Mouse (Mus musculus): ENCODE results near the gene Ankmy2. TPM values are rescaled to one million over a fixed set of nuclear protein-coding genes. Genes with fewer than 3 reads are reported as not detected.

Gene Ankmy2
- polyA plus RNA-seq, 1 experiment from 2014 or later: 21.4 TPM

DNA sequence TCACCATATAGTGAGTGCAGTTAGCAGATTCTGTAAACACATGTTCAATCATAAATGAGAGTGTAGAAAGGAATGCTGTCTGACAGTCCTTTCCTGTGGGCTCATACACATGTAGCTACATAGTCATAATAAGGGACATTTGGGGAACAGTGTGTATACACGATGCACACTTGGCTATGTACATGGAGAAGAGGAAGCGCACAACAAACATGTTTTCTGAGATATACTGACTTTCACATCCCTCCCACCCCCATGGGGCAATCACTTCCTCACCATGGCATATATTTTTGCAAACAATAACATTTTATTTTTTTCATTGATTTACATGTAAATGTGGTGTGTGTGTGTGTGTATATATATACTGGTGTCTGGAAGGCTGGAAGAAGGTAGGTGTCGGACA lies 37.7 kb upstream of the Ankmy2 start:
- no peak for DNase-seq (ENCODE audit: low spot score)
- Histone ChIP-seq H3K27me3 (replicated peaks; ENCODE audit: insufficient read depth, low read length) (no peaks in the 10 kb centered on the region), H3K36me3 (ENCODE audit: insufficient read depth, low read length) (0 out of 2 replicates have a peak, but pooled peaks cover 4% of the 10 kb centered on the region), H3K9me3 (ENCODE audit: low read length) (no peaks in the 10 kb centered on the region), H3K4me1 (ENCODE audit: insufficient read depth, low read depth, low read length) (no peaks in the 10 kb centered on the region), H3K4me2 (replicated peaks; ENCODE audit: low read depth, low read length) (no peak overlapping the region), H3K4me3 (ENCODE audit: low read depth, low read length) (no peak overlapping the region), H3K9ac (replicated peaks; ENCODE audit: low read depth) (no peak overlapping the region), H3K27ac (ENCODE audit: low read length) (no peak overlapping the region)
- 90% methylated on average over 3 of the region's 3 CpGs for WGBS
- no peak for TF ChIP-seq EP300 (IDR thresholded peaks at IDR 0.05)
- no peak for TF ChIP-seq CTCF (IDR thresholded peaks at IDR 0.05)
- ATAC-seq: no peak

GRCm38 (mm10) chr12:36126049-36126448 lies 30.9 kb upstream of the Ankmy2 start:
- DNase-seq (ENCODE audit: low spot score) (no peak), ATAC-seq (no peak)
- 97% methylated on average over 5 of the region's 5 CpGs for WGBS
- no peaks in the 10 kb centered on the region for H3K27me3 ChIP-seq (replicated peaks; ENCODE audit: insufficient read depth, low read length)
- no peaks in the 10 kb centered on the region for H3K4me1 ChIP-seq (ENCODE audit: insufficient read depth, low read depth, low read length)
- no peak for TF ChIP-seq EP300 (IDR thresholded peaks at IDR 0.05)
- no peak for TF ChIP-seq CTCF (IDR thresholded peaks at IDR 0.05)
- no peak overlapping the region for H3K9ac ChIP-seq (replicated peaks; ENCODE audit: low read depth)
- no peaks in the 10 kb centered on the region for H3K9me3 ChIP-seq (ENCODE audit: low read length)
- no peak overlapping the region for H3K4me2 ChIP-seq (replicated peaks; ENCODE audit: low read depth, low read length)
- H3K4me3 ChIP-seq (ENCODE audit: low read depth, low read length): no peak overlapping the region
- H3K27ac ChIP-seq (ENCODE audit: low read length): no peak overlapping the region
- peaks cover 11% of the 10 kb centered on the region; the same call in 1 of the 2 replicates for H3K36me3 ChIP-seq (ENCODE audit: insufficient read depth, low read length)

DNA sequence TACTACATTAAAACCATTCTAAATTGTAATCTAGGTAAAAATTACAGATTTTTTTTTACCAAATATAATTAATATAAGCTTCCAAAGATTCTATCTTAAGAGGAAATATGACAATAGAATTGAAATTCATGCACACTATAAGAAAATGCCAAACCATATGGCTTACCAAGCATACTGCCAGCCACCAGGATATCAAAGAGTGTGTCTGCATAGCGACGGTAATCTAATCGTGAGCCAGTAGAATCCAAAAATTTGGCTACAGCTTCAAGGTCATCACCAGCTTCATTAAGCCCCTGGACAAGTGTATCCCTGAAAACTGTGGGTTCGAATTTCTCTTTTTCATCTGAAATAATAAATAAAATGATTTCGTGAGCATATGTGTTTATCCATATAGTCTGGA lies 27.1 kb upstream of the Ankmy2 start:
- no peak overlapping the region for H3K4me2 ChIP-seq (replicated peaks; ENCODE audit: low read depth, low read length)
- no peak overlapping the region for H3K4me3 ChIP-seq (ENCODE audit: low read depth, low read length)
- ATAC-seq: no peak
- no peaks in the 10 kb centered on the region for H3K9me3 ChIP-seq (ENCODE audit: low read length)
- no peak overlapping the region for H3K27ac ChIP-seq (ENCODE audit: low read length)
- TF ChIP-seq EP300 (IDR thresholded peaks at IDR 0.05) (no peak), CTCF (IDR thresholded peaks at IDR 0.05) (no peak)
- no peaks in the 10 kb centered on the region for H3K27me3 ChIP-seq (replicated peaks; ENCODE audit: insufficient read depth, low read length)
- peaks cover 6% of the 10 kb centered on the region; the same call in 1 of the 2 replicates for H3K36me3 ChIP-seq (ENCODE audit: insufficient read depth, low read length)
- H3K9ac ChIP-seq (replicated peaks; ENCODE audit: low read depth): no peak overlapping the region
- no peaks in the 10 kb centered on the region for H3K4me1 ChIP-seq (ENCODE audit: insufficient read depth, low read depth, low read length)
- DNase-seq (ENCODE audit: low spot score): no peak
- 91% methylated on average over 5 of the region's 5 CpGs for WGBS

DNA sequence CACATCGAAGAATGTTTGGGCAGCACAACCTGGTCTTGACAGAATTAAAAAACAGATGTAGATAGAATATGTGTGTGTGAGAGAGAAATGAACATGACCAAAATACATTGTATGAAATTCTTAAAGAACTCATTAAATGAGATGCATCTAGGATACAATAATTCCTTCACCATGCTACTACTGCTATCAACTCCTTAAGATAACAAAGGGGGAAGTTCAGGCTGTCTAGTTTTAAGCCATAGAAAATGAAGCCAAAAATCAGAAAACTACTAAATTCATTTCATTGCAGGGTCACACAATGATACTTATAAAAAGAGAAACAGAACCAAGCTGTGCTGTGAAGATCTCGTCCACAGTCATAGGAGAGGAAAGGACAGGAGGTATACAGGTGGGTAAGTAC lies 24.7 kb upstream of the Ankmy2 start:
- H3K27ac ChIP-seq (ENCODE audit: low read length): no peak overlapping the region
- DNase-seq (ENCODE audit: low spot score) (no peak), ATAC-seq (no peak)
- H3K9ac ChIP-seq (replicated peaks; ENCODE audit: low read depth): no peak overlapping the region
- H3K36me3 ChIP-seq (ENCODE audit: insufficient read depth, low read length): peaks cover 6% of the 10 kb centered on the region; the same call in 1 of the 2 replicates
- H3K4me2 ChIP-seq (replicated peaks; ENCODE audit: low read depth, low read length): no peak overlapping the region
- no peaks in the 10 kb centered on the region for H3K4me1 ChIP-seq (ENCODE audit: insufficient read depth, low read depth, low read length)
- no peak overlapping the region for H3K4me3 ChIP-seq (ENCODE audit: low read depth, low read length)
- WGBS: 96% methylated on average over 2 of the region's 2 CpGs
- no peaks in the 10 kb centered on the region for H3K9me3 ChIP-seq (ENCODE audit: low read length)
- H3K27me3 ChIP-seq (replicated peaks; ENCODE audit: insufficient read depth, low read length): no peaks in the 10 kb centered on the region
- TF ChIP-seq EP300 (IDR thresholded peaks at IDR 0.05) (no peak), CTCF (IDR thresholded peaks at IDR 0.05) (no peak)

- H3K4me3 ChIP-seq (ENCODE audit: low read depth, low read length): no peak overlapping the region
- peaks cover 6% of the 10 kb centered on the region; the same call in 1 of the 2 replicates for H3K36me3 ChIP-seq (ENCODE audit: insufficient read depth, low read length)
- no peak overlapping the region for H3K9ac ChIP-seq (replicated peaks; ENCODE audit: low read depth)
- H3K27ac ChIP-seq (ENCODE audit: low read length): no peak overlapping the region
- no peaks in the 10 kb centered on the region for H3K27me3 ChIP-seq (replicated peaks; ENCODE audit: insufficient read depth, low read length)
- no peak for TF ChIP-seq EP300 (IDR thresholded peaks at IDR 0.05)
- no peak for TF ChIP-seq CTCF (IDR thresholded peaks at IDR 0.05)
- no peak for DNase-seq (ENCODE audit: low spot score)
- H3K9me3 ChIP-seq (ENCODE audit: low read length): no peaks in the 10 kb centered on the region
- H3K4me2 ChIP-seq (replicated peaks; ENCODE audit: low read depth, low read length): no peak overlapping the region
- 86% methylated on average over 3 of the region's 3 CpGs for WGBS
- ATAC-seq: no peak
- no peaks in the 10 kb centered on the region for H3K4me1 ChIP-seq (ENCODE audit: insufficient read depth, low read depth, low read length)
Measured at GRCm38 (mm10) chr12:36132668-36133067, 24.2 kb upstream of the Ankmy2 start.

- peaks cover 6% of the 10 kb centered on the region; the same call in 1 of the 2 replicates for H3K36me3 ChIP-seq (ENCODE audit: insufficient read depth, low read length)
- H3K4me1 ChIP-seq (ENCODE audit: insufficient read depth, low read depth, low read length): no peaks in the 10 kb centered on the region
- no peaks in the 10 kb centered on the region for H3K9me3 ChIP-seq (ENCODE audit: low read length)
- ATAC-seq (no peak), DNase-seq (ENCODE audit: low spot score) (no peak)
- no peak overlapping the region for H3K27ac ChIP-seq (ENCODE audit: low read length)
- TF ChIP-seq EP300 (IDR thresholded peaks at IDR 0.05) (no peak), CTCF (IDR thresholded peaks at IDR 0.05) (no peak)
- no peaks in the 10 kb centered on the region for H3K27me3 ChIP-seq (replicated peaks; ENCODE audit: insufficient read depth, low read length)
- H3K9ac ChIP-seq (replicated peaks; ENCODE audit: low read depth): no peak overlapping the region
- no peak overlapping the region for H3K4me2 ChIP-seq (replicated peaks; ENCODE audit: low read depth, low read length)
- WGBS: 81% methylated on average over 5 of the region's 5 CpGs
- no peak overlapping the region for H3K4me3 ChIP-seq (ENCODE audit: low read depth, low read length)
Measured at GRCm38 (mm10) chr12:36133547-36133946, 23.4 kb upstream of the Ankmy2 start.

DNA sequence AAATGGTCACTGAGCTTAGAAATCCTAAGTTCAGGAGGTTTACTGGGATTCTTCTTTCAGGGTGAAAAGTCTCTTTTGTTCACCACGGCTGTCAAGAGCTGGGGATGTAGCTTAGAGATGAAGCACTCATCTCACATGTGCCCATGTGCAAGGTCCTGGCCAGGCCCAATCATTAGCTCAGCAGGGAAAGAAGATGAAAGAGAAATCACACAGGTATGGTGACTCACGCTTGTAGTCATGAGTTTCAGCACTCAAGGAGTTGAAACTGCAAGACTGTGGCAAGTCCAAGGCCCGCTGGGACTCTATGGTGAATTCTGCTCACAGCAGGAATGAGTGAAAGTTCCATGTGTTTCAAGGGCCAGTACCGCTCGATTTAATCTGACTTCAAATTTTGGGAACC lies 22.8 kb upstream of the Ankmy2 start:
- H3K36me3 ChIP-seq (ENCODE audit: insufficient read depth, low read length): peaks cover 5% of the 10 kb centered on the region; the same call in 1 of the 2 replicates
- no peaks in the 10 kb centered on the region for H3K4me1 ChIP-seq (ENCODE audit: insufficient read depth, low read depth, low read length)
- H3K4me2 ChIP-seq (replicated peaks; ENCODE audit: low read depth, low read length): no peak overlapping the region
- TF ChIP-seq EP300 (IDR thresholded peaks at IDR 0.05) (no peak), CTCF (IDR thresholded peaks at IDR 0.05) (no peak)
- ATAC-seq (no peak), DNase-seq (ENCODE audit: low spot score) (no peak)
- no peaks in the 10 kb centered on the region for H3K27me3 ChIP-seq (replicated peaks; ENCODE audit: insufficient read depth, low read length)
- no peak overlapping the region for H3K4me3 ChIP-seq (ENCODE audit: low read depth, low read length)
- no peak overlapping the region for H3K27ac ChIP-seq (ENCODE audit: low read length)
- WGBS: 89% methylated on average over 5 of the region's 5 CpGs
- H3K9ac ChIP-seq (replicated peaks; ENCODE audit: low read depth): no peak overlapping the region
- H3K9me3 ChIP-seq (ENCODE audit: low read length): no peaks in the 10 kb centered on the region

All from lung, postnatal 0 days (tissue).